Comparison of ENCODE assay signal across 9 mouse cellular contexts in the genomic region with DNA sequence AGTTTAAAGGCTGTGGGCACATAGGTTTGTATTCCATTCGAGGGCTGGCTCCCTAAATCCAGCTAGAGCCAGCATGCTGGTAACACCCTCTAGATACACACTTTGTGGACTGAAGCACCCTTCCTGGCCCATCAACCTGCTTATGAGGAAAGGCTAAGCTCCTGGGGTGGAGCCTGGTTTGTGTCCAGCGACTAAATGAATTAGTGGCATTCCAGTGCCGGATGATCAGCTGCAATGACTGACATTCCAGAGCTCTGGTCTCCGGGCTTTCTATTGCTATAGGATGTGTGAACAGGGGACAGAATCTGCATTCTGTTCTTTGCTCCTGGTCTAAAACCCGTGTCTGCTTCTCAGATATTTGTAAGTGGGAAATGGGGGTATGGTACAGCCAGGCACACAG. TPM values are rescaled to one million over a fixed set of nuclear protein-coding genes. Genes with fewer than 3 reads are reported as not detected.
DNase-seq lines count a peak whose midpoint lies in the region; ATAC-seq and TF ChIP-seq lines count a peak whose summit lies in the region.
"Had no signal": no experiment of that assay in that cellular context is flagged by ENCODE, and none has a peak within 500 bp of the region (broad histone marks: within the 10 kb centered on the region; RNA-seq: fewer than 3 reads in every experiment).

No protein-coding gene starts in this region.

- no peaks in the 10 kb centered on the region for H3K9me3 ChIP-seq in forebrain, embryonic 16.5 days (ENCODE audit: control insufficient read depth, low read length)
- H3K9me3 ChIP-seq in forebrain, embryonic 10.5 days = no peaks in the 10 kb centered on the region
- H3K9me3 ChIP-seq in lung, embryonic 16.5 days (ENCODE audit: control insufficient read depth, low read length) = no peaks in the 10 kb centered on the region
- H3K9me3 ChIP-seq in kidney, embryonic 15.5 days (replicated peaks) = no peaks in the 10 kb centered on the region
- H3K9me3 ChIP-seq: liver, embryonic 12.5 days had no signal

- H3K9ac ChIP-seq in forebrain, embryonic 16.5 days (replicated peaks; ENCODE audit: low read depth, low read length) = no peak overlapping the region
- H3K9ac ChIP-seq in lung, embryonic 16.5 days (ENCODE audit: low read length) = no peak overlapping the region; the same call in 1 of the 2 replicates
- H3K9ac ChIP-seq in kidney, embryonic 15.5 days = no peak overlapping the region
- H3K9ac ChIP-seq: liver, embryonic 12.5 days had no signal

- no peak for ATAC-seq in forebrain, embryonic 16.5 days
- ATAC-seq in lung, embryonic 16.5 days (ENCODE audit: low read depth) = peak; percentile 23; the same call in 1 of the 2 replicates
- ATAC-seq in kidney, embryonic 15.5 days (replicated peaks; ENCODE audit: low FRiP score) = no peak
- ATAC-seq: liver, embryonic 12.5 days had no signal

- no peak overlapping the region for H3K27ac ChIP-seq in forebrain, embryonic 16.5 days (ENCODE audit: low read length)
- H3K27ac ChIP-seq in forebrain, embryonic 10.5 days = no peak overlapping the region
- H3K27ac ChIP-seq in lung, embryonic 16.5 days (ENCODE audit: low read length) = no peak overlapping the region
- no peak overlapping the region for H3K27ac ChIP-seq in kidney, embryonic 15.5 days
- no peak overlapping the region for H3K27ac ChIP-seq in olfactory bulb, adult 2 months (ENCODE audit: insufficient read depth, low read depth, low read length)
- H3K27ac ChIP-seq: liver, embryonic 12.5 days had no signal

- no peak for DNase-seq in forebrain, embryonic 10.5 days (ENCODE audit: extremely low spot score, low spot score)
- DNase-seq in lung, postnatal 25 days (ENCODE audit: low spot score) = no peak
- DNase-seq in layer of hippocampus, postnatal 36 days = no peak
- DNase-seq in B cell, adult 2 months = no peak

- H3K36me3 ChIP-seq in forebrain, embryonic 16.5 days (ENCODE audit: control insufficient read depth, insufficient read depth) = no peaks in the 10 kb centered on the region
- no peaks in the 10 kb centered on the region for H3K36me3 ChIP-seq in forebrain, embryonic 10.5 days (replicated peaks)
- H3K36me3 ChIP-seq in lung, embryonic 16.5 days (ENCODE audit: control insufficient read depth, insufficient read depth, low read length) = no peaks in the 10 kb centered on the region
- no peaks in the 10 kb centered on the region for H3K36me3 ChIP-seq in kidney, embryonic 15.5 days
- H3K36me3 ChIP-seq: liver, embryonic 12.5 days had no signal

- WGBS in forebrain, embryonic 16.5 days = 25% methylated on average over 5 of the region's 5 CpGs
- WGBS in forebrain, embryonic 10.5 days = 46% methylated on average over 5 of the region's 5 CpGs
- WGBS in lung, embryonic 16.5 days = 18% methylated on average over 5 of the region's 5 CpGs
- WGBS in kidney, embryonic 15.5 days = 26% methylated on average over 5 of the region's 5 CpGs
- WGBS in olfactory bulb, adult 2 months = 36% methylated on average over 5 of the region's 5 CpGs

- no peak for TF ChIP-seq CTCF in olfactory bulb, adult 2 months (IDR thresholded peaks at IDR 0.05; ENCODE audit: insufficient read depth, low read depth, low read length)

- no peak for TF ChIP-seq POLR2A in olfactory bulb, adult 2 months (IDR thresholded peaks at IDR 0.05; ENCODE audit: insufficient read depth, low read depth, low read length)

- H3K4me1 ChIP-seq in forebrain, embryonic 16.5 days (replicated peaks; ENCODE audit: control insufficient read depth, insufficient read depth, low read length) = peaks cover 33% of the 10 kb centered on the region
- H3K4me1 ChIP-seq in forebrain, embryonic 10.5 days = peaks cover 11% of the 10 kb centered on the region
- H3K4me1 ChIP-seq in lung, embryonic 16.5 days (replicated peaks; ENCODE audit: control insufficient read depth, insufficient read depth, low read length) = peaks cover 7% of the 10 kb centered on the region; the same call in 1 of the 2 replicates
- H3K4me1 ChIP-seq in kidney, embryonic 15.5 days = peaks cover 23% of the 10 kb centered on the region
- H3K4me1 ChIP-seq in olfactory bulb, adult 2 months (ENCODE audit: control insufficient read depth, insufficient read depth, low read length) = peaks cover 19% of the 10 kb centered on the region; the same call in 1 of the 2 replicates
- H3K4me1 ChIP-seq: liver, embryonic 12.5 days had no signal

- no peaks in the 10 kb centered on the region for H3K27me3 ChIP-seq in forebrain, embryonic 16.5 days (replicated peaks; ENCODE audit: control insufficient read depth, insufficient read depth, low read length)
- no peaks in the 10 kb centered on the region; the same call in 1 of the 2 replicates for H3K27me3 ChIP-seq in forebrain, embryonic 10.5 days (ENCODE audit: poor library complexity, severe bottlenecking)
- H3K27me3 ChIP-seq in lung, embryonic 16.5 days (ENCODE audit: control insufficient read depth, insufficient read depth, low read depth, low read length) = no peaks in the 10 kb centered on the region
- H3K27me3 ChIP-seq in kidney, embryonic 15.5 days = 0 out of 2 replicates have a peak, but pooled peaks cover 3% of the 10 kb centered on the region

- no peak overlapping the region for H3K4me3 ChIP-seq in forebrain, embryonic 16.5 days (replicated peaks; ENCODE audit: low read length)
- H3K4me3 ChIP-seq in forebrain, embryonic 10.5 days = no peak overlapping the region
- H3K4me3 ChIP-seq in lung, embryonic 16.5 days (ENCODE audit: low read length) = no peak overlapping the region
- H3K4me3 ChIP-seq in kidney, embryonic 15.5 days (replicated peaks) = no peak overlapping the region
- peak overlapping the region; percentile 8; the same call in 1 of the 2 replicates for H3K4me3 ChIP-seq in olfactory bulb, adult 2 months (ENCODE audit: insufficient read depth, low read depth, low read length)
- H3K4me3 ChIP-seq: liver, embryonic 12.5 days had no signal

- peak overlapping the region; percentile 24 for H3K4me2 ChIP-seq in forebrain, embryonic 16.5 days (ENCODE audit: low read length)
- H3K4me2 ChIP-seq in lung, embryonic 16.5 days (ENCODE audit: low read depth, low read length) = no peak overlapping the region
- 0 out of 2 replicates have a peak overlapping the region, but pooled peaks have one; percentile 7 for H3K4me2 ChIP-seq in kidney, embryonic 15.5 days
- H3K4me2 ChIP-seq: liver, embryonic 12.5 days had no signal

RNA-seq across cellular contexts. Expression of a gene that starts 5.0 kb away (rescaled TPM):
- polyA plus RNA-seq in forebrain, embryonic 16.5 days (2015; fragmentation: Nextera tagmentation; extraction: Ambion mirVana) = 147 and 175 TPM in 2 replicates
- 4.2 and 4.3 TPM in 2 replicates for polyA plus RNA-seq in forebrain, embryonic 10.5 days (2016; fragmentation: Nextera tagmentation; extraction: Ambion mirVana)
- polyA plus RNA-seq in lung, embryonic 16.5 days (2015; fragmentation: Nextera tagmentation; extraction: Ambion mirVana) = 1.9 and 4.2 TPM in 2 replicates
- 82.6 and 86.0 TPM in 2 replicates for polyA plus RNA-seq in kidney, embryonic 15.5 days (2015; fragmentation: Nextera tagmentation; extraction: Ambion mirVana)
- 1,492 TPM in 1 of 2 replicates, not detected in the other for polyA plus RNA-seq in olfactory bulb, adult 2 months (2012; ENCODE audit: insufficient read depth, insufficient read length, low replicate concordance, missing spikeins)
- 100 to 1,000 TPM; 289 to 293 TPM for total RNA-seq in layer of hippocampus, postnatal 36 days (2021)

RNA-seq across cellular contexts. Expression of a gene that starts 28.9 kb away (rescaled TPM):
- polyA plus RNA-seq in forebrain, embryonic 16.5 days (2015; fragmentation: Nextera tagmentation; extraction: Ambion mirVana) = not detected in 2 replicates
- polyA plus RNA-seq in forebrain, embryonic 10.5 days (2016; fragmentation: Nextera tagmentation; extraction: Ambion mirVana) = not detected in 2 replicates
- 0.38 and 0.46 TPM in 2 replicates for polyA plus RNA-seq in lung, embryonic 16.5 days (2015; fragmentation: Nextera tagmentation; extraction: Ambion mirVana)
- 0.58 and 0.91 TPM in 2 replicates for polyA plus RNA-seq in kidney, embryonic 15.5 days (2015; fragmentation: Nextera tagmentation; extraction: Ambion mirVana)
- polyA plus RNA-seq in olfactory bulb, adult 2 months (2012; ENCODE audit: insufficient read depth, insufficient read length, low replicate concordance, missing spikeins) = not detected in 2 replicates
- total RNA-seq in layer of hippocampus, postnatal 36 days (2021) = not detected

Comparison
In these comparisons a context has a peak if more than half of its experiments do, and no peak if none do; other contexts are left out.
1. RNA of a gene that starts 5.0 kb away (polyA plus RNA-seq): 1,492 TPM in olfactory bulb, adult 2 months, 147 to 175 TPM in forebrain, embryonic 16.5 days and 82.6 to 86.0 TPM in kidney, embryonic 15.5 days; 4.2 to 4.3 TPM in forebrain, embryonic 10.5 days and 1.9 to 4.2 TPM in lung, embryonic 16.5 days; every median in the first group is over 10 times any median in the second.